Mouse (Mus musculus) B cell, adult 67 days (primary cell): ENCODE results near the gene Prdm2. TPM values are rescaled to one million over a fixed set of nuclear protein-coding genes. Genes with fewer than 3 reads are reported as not detected.

Experiments used
- total RNA-seq, 2 experiments: library from RNA; stranded (reverse); gene quantifications; 4 replicates each; pipeline ENCODE4 v1.2.4; 2023

Prdm2 gene
- total RNA-seq: 10 to 100 TPM; 81.8 to 87.0 TPM

DNA sequence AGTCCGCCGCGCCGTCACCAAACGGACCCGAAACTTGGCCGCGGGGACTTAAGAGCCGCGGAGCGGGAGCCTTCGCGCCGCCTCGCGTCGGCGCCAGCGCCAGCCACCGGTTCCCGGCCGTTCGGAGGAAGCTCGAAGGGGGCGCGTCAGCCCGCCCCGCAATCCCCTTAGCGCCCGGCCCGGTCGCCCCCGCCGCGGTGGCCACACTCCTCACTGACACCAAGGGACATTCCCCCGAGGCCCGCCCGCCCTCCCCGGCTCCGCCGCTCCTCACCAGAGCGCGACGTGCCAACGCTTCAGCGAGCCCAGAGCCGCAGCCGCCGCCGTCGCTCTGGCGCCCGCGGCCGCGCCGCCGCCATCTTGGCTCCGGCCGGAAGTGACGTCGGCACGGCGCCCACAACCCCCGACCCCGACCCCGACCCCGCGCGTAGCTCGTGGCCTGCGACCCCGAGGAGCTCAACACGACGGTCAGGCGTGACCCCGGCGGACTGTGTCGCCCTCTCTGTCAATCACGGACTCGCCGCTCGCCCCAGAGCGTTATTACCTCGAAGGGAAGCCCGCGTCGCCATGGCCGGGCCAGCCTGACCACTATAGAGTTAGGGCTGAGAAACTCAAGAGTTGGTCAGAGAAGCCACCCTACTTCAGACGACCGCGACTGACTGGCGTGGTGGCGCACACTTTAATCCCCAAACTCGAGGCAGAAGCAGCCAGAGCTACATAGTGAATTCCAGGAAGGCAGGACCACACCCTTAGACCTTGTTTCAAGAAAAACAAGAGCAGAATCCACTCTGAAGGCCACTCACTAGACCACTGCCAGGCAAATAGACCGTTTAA lies at the start of gene Prdm2:
Gene Prdm2, minus strand, starts transcription at position 655 of the 834 bp plus-strand sequence.

Other genes with a start within 250 kb of the Prdm2 start
- not detected for gene Pdpn, start 86.6 kb upstream of the Prdm2 start, total RNA-seq
- gene Lrrc38, start 136.8 kb upstream of the Prdm2 start, total RNA-seq: not detected
- gene Pramel1, start 181.4 kb upstream of the Prdm2 start, total RNA-seq: not detected
- 10 to 100 TPM; 52.8 to 60.6 TPM for gene Pramef8, start 199.4 kb upstream of the Prdm2 start, total RNA-seq
- not detected for gene Oog4, start 237.3 kb upstream of the Prdm2 start, total RNA-seq